Mouse (Mus musculus) thymus, postnatal 25 days (tissue): ENCODE measurements around the gene Eif2b3.

Experiments used
- DNase-seq: peaks from one replicate; pipeline ENCODE4 v3.0.0; 2022

Eif2b3 gene

GRCm38 (mm10) chr4:117017738-117018137 is 1.5 kb upstream of the Eif2b3 start:
- DNase-seq = no peak

- DNase-seq = no peak
Observed at GRCm38 (mm10) chr4:117018327-117018726, 875 bp upstream of the Eif2b3 start.

- no peak for DNase-seq
Observed at GRCm38 (mm10) chr4:117023469-117023868, 4.3 kb downstream of the Eif2b3 start.

- no peak for DNase-seq
Observed at GRCm38 (mm10) chr4:117031105-117031504, 11.9 kb downstream of the Eif2b3 start.

- DNase-seq = no peak
Observed at GRCm38 (mm10) chr4:117039925-117040687, 20.9 kb downstream of the Eif2b3 start.

- DNase-seq = no peak
Observed at GRCm38 (mm10) chr4:117040791-117041190, 21.6 kb downstream of the Eif2b3 start.

- no peak for DNase-seq
Observed at GRCm38 (mm10) chr4:117041283-117041721, 22.1 kb downstream of the Eif2b3 start.

- no peak for DNase-seq
Observed at GRCm38 (mm10) chr4:117048836-117049235, 29.6 kb downstream of the Eif2b3 start.

- no peak for DNase-seq
Observed at GRCm38 (mm10) chr4:117049485-117049884, 30.3 kb downstream of the Eif2b3 start.

GRCm38 (mm10) chr4:117052626-117053025 is 33.4 kb downstream of the Eif2b3 start:
- DNase-seq = no peak

- no peak for DNase-seq
Observed at GRCm38 (mm10) chr4:117053956-117054355, 34.8 kb downstream of the Eif2b3 start.

- no peak for DNase-seq
Observed at GRCm38 (mm10) chr4:117056102-117056501, 36.9 kb downstream of the Eif2b3 start.

- no peak for DNase-seq
Observed at GRCm38 (mm10) chr4:117056514-117056913, 37.3 kb downstream of the Eif2b3 start.

GRCm38 (mm10) chr4:117058512-117058911 is 39.3 kb downstream of the Eif2b3 start:
- DNase-seq = no peak

- no peak for DNase-seq
Observed at GRCm38 (mm10) chr4:117062700-117063390, 43.6 kb downstream of the Eif2b3 start.

- DNase-seq = no peak
Observed at GRCm38 (mm10) chr4:117068035-117068434, 48.8 kb downstream of the Eif2b3 start.

- no peak for DNase-seq
Observed at GRCm38 (mm10) chr4:117069647-117070046, 50.4 kb downstream of the Eif2b3 start.

GRCm38 (mm10) chr4:117070624-117071023 is 51.4 kb downstream of the Eif2b3 start:
- no peak for DNase-seq

GRCm38 (mm10) chr4:117071183-117071582 is 52.0 kb downstream of the Eif2b3 start:
- no peak for DNase-seq

GRCm38 (mm10) chr4:117087948-117088640 is 68.9 kb downstream of the Eif2b3 start:
- DNase-seq = no peak

- DNase-seq = no peak
Observed at GRCm38 (mm10) chr4:117090586-117090985, 71.4 kb downstream of the Eif2b3 start.

- DNase-seq = no peak
Observed at GRCm38 (mm10) chr4:117094626-117095361, 75.6 kb downstream of the Eif2b3 start.
